Mouse (Mus musculus): ENCODE data around the gene Taar8c. TPM values are rescaled to one million over a fixed set of nuclear protein-coding genes. Genes with fewer than 3 reads are reported as not detected.

Gene Taar8c
- polyA plus RNA-seq (2015; fragmentation: Illumina TruSeq; extraction: RNeasy Lipid Tissue Mini Kit (QIAGEN cat#74804); ENCODE audit: insufficient read depth, low replicate concordance), result 0.43 TPM

GRCm38 (mm10) chr10:24101812-24102211, at the start of gene Taar8c:
TSS of gene Taar8c (minus strand) at chr10:24101912.

GRCm38 (mm10) chr10:24149135-24149781, 47.5 kb upstream of the Taar8c start, which contains the start of gene Stx7:
TSS of gene Stx7 (plus strand) at chr10:24149302.

GRCm38 (mm10) chr10:24109434-24109833, 7.7 kb upstream of the Taar8c start, which contains the start of gene Taar9:
TSS of gene Taar9 (minus strand) at chr10:24109534.

GRCm38 (mm10) chr10:24092194-24092593, 9.5 kb downstream of the Taar8c start, which contains the start of gene Taar8b:
TSS of gene Taar8b (minus strand) at chr10:24092294.

GRCm38 (mm10) chr10:24076200-24076599, 25.5 kb downstream of the Taar8c start, which contains the start of gene Taar8a:
TSS of gene Taar8a (plus strand) at chr10:24076500.

Other genes with a start within 250 kb of the Taar8c start
- gene Vnn1, start 207.2 kb downstream of the Taar8c start, polyA plus RNA-seq (2015; fragmentation: Illumina TruSeq; extraction: RNeasy Lipid Tissue Mini Kit (QIAGEN cat#74804); ENCODE audit: insufficient read depth, low replicate concordance), result 0.25 TPM
- not detected for gene Taar1, start 181.6 kb downstream of the Taar8c start, polyA plus RNA-seq (2015; fragmentation: Illumina TruSeq; extraction: RNeasy Lipid Tissue Mini Kit (QIAGEN cat#74804); ENCODE audit: insufficient read depth, low replicate concordance)
- gene Taar2, start 163.3 kb downstream of the Taar8c start, polyA plus RNA-seq (2015; fragmentation: Illumina TruSeq; extraction: RNeasy Lipid Tissue Mini Kit (QIAGEN cat#74804); ENCODE audit: insufficient read depth, low replicate concordance), result not detected
- gene Taar3, start 152.4 kb downstream of the Taar8c start, polyA plus RNA-seq (2015; fragmentation: Illumina TruSeq; extraction: RNeasy Lipid Tissue Mini Kit (QIAGEN cat#74804); ENCODE audit: insufficient read depth, low replicate concordance), result not detected
- gene Taar4, start 141.4 kb downstream of the Taar8c start, polyA plus RNA-seq (2015; fragmentation: Illumina TruSeq; extraction: RNeasy Lipid Tissue Mini Kit (QIAGEN cat#74804); ENCODE audit: insufficient read depth, low replicate concordance), result not detected
- gene Taar5, start 131.2 kb downstream of the Taar8c start, polyA plus RNA-seq (2015; fragmentation: Illumina TruSeq; extraction: RNeasy Lipid Tissue Mini Kit (QIAGEN cat#74804); ENCODE audit: insufficient read depth, low replicate concordance), result not detected
- gene Taar6, start 116.3 kb downstream of the Taar8c start, polyA plus RNA-seq (2015; fragmentation: Illumina TruSeq; extraction: RNeasy Lipid Tissue Mini Kit (QIAGEN cat#74804); ENCODE audit: insufficient read depth, low replicate concordance), result not detected
- gene Taar7a, start 108.4 kb downstream of the Taar8c start, polyA plus RNA-seq (2015; fragmentation: Illumina TruSeq; extraction: RNeasy Lipid Tissue Mini Kit (QIAGEN cat#74804); ENCODE audit: insufficient read depth, low replicate concordance), result not detected
- gene Taar7b, start 102.0 kb downstream of the Taar8c start, polyA plus RNA-seq (2015; fragmentation: Illumina TruSeq; extraction: RNeasy Lipid Tissue Mini Kit (QIAGEN cat#74804); ENCODE audit: insufficient read depth, low replicate concordance), result not detected
- not detected for gene Taar7d, start 74.7 kb downstream of the Taar8c start, polyA plus RNA-seq (2015; fragmentation: Illumina TruSeq; extraction: RNeasy Lipid Tissue Mini Kit (QIAGEN cat#74804); ENCODE audit: insufficient read depth, low replicate concordance)
- gene Taar7e, start 64.3 kb downstream of the Taar8c start, polyA plus RNA-seq (2015; fragmentation: Illumina TruSeq; extraction: RNeasy Lipid Tissue Mini Kit (QIAGEN cat#74804); ENCODE audit: insufficient read depth, low replicate concordance), result not detected
- not detected for gene Taar7f, start 52.4 kb downstream of the Taar8c start, polyA plus RNA-seq (2015; fragmentation: Illumina TruSeq; extraction: RNeasy Lipid Tissue Mini Kit (QIAGEN cat#74804); ENCODE audit: insufficient read depth, low replicate concordance)
- gene Taar8a, start 25.4 kb downstream of the Taar8c start, polyA plus RNA-seq (2015; fragmentation: Illumina TruSeq; extraction: RNeasy Lipid Tissue Mini Kit (QIAGEN cat#74804); ENCODE audit: insufficient read depth, low replicate concordance), result not detected
- 1.4 TPM for gene Taar8b, start 9.6 kb downstream of the Taar8c start, polyA plus RNA-seq (2015; fragmentation: Illumina TruSeq; extraction: RNeasy Lipid Tissue Mini Kit (QIAGEN cat#74804); ENCODE audit: insufficient read depth, low replicate concordance)
- gene Taar9, start 7.6 kb upstream of the Taar8c start, polyA plus RNA-seq (2015; fragmentation: Illumina TruSeq; extraction: RNeasy Lipid Tissue Mini Kit (QIAGEN cat#74804); ENCODE audit: insufficient read depth, low replicate concordance), result 0.64 TPM
- 154 TPM for gene Stx7, start 47.4 kb upstream of the Taar8c start, polyA plus RNA-seq (2015; fragmentation: Illumina TruSeq; extraction: RNeasy Lipid Tissue Mini Kit (QIAGEN cat#74804); ENCODE audit: insufficient read depth, low replicate concordance)
- gene Moxd1, start 121.6 kb upstream of the Taar8c start, polyA plus RNA-seq (2015; fragmentation: Illumina TruSeq; extraction: RNeasy Lipid Tissue Mini Kit (QIAGEN cat#74804); ENCODE audit: insufficient read depth, low replicate concordance), result 0.11 TPM